ENCODE assay signal across 8 mouse cellular contexts in the genomic region with DNA sequence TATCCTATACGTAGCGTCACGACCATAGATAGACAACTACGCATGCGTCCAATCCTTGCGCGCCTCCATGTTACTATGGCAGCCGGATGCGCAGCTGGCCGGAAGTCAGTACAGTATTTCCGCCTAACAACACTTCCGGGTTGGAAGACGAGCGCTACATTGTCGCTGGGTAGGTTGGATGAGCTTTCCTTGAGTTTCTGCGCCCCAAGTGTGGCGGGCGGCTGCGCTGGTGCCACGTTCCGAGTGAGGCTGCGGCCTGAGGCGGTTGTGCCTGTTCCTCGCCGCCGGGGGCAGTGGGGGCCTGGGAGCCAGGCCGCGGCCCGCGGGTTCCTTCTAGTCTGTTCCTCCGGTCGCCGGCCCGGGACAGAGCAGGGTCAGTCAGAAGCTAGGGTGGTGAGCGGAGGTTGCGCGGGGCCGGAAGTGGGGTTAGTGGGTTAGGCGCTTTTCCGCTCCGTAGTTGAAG. TPM values are rescaled to one million over a fixed set of nuclear protein-coding genes. Genes with fewer than 3 reads are reported as not detected.
DNase-seq lines count a peak whose midpoint lies in the region; ATAC-seq and TF ChIP-seq lines count a peak whose summit lies in the region.

A gene (plus strand): TSS at position 128 of the 463 bp plus-strand sequence.

- peaks cover 6% of the 10 kb centered on the region; the same call in 1 of the 2 replicates for H3K36me3 ChIP-seq in embryonic facial prominence, embryonic 15.5 days
- H3K36me3 ChIP-seq in kidney, embryonic 15.5 days, result no peaks in the 10 kb centered on the region

- peak within 1 kb of the TSS; percentile 95 for H3K4me3 ChIP-seq in bone marrow, adult 2 months (replicated peaks; ENCODE audit: control insufficient read depth, low read depth, low read length)
- peak within 1 kb of the TSS; percentile 97 for H3K4me3 ChIP-seq in embryonic facial prominence, embryonic 15.5 days (replicated peaks)
- peak within 1 kb of the TSS; percentile 75 for H3K4me3 ChIP-seq in kidney, embryonic 15.5 days (replicated peaks)

- peak; percentile 57; the same call in 1 of the 2 replicates for TF ChIP-seq POLR2A in bone marrow, adult 2 months (IDR thresholded peaks at IDR 0.05; ENCODE audit: borderline replicate concordance, control insufficient read depth, low read depth, low read length)

- WGBS in bone marrow, adult 2 months, result under 1% methylated on average over 41 of the region's 41 CpGs
- under 1% methylated on average over 41 of the region's 41 CpGs for WGBS in embryonic facial prominence, embryonic 15.5 days
- under 1% methylated on average over 41 of the region's 41 CpGs for WGBS in kidney, embryonic 15.5 days

- DNase-seq in 416B (ENCODE audit: low read depth) (peak; percentile 97), liver (peak; percentile 89)
- peak; percentile 90 to 91 for DNase-seq in heart, adult 9 months (ENCODE audit: low spot score in 2 of 2)
- DNase-seq in spleen, postnatal 4 days (ENCODE audit: low spot score in 2 of 2), result peak; percentile 87 to 91

- no peak for TF ChIP-seq CTCF in bone marrow, adult 2 months (IDR thresholded peaks at IDR 0.05; ENCODE audit: control insufficient read depth, insufficient read depth, low read length)

- no peaks in the 10 kb centered on the region for H3K9me3 ChIP-seq in embryonic facial prominence, embryonic 15.5 days (replicated peaks)
- no peaks in the 10 kb centered on the region for H3K9me3 ChIP-seq in kidney, embryonic 15.5 days (replicated peaks)

- peak within 1 kb of the TSS; percentile 67 for H3K4me2 ChIP-seq in embryonic facial prominence, embryonic 15.5 days (replicated peaks)
- peak within 1 kb of the TSS; percentile 67 for H3K4me2 ChIP-seq in kidney, embryonic 15.5 days

- H3K9ac ChIP-seq in embryonic facial prominence, embryonic 15.5 days, result peak within 1 kb of the TSS; percentile 62
- peak within 1 kb of the TSS; percentile 56 for H3K9ac ChIP-seq in kidney, embryonic 15.5 days

- H3K27me3 ChIP-seq in embryonic facial prominence, embryonic 15.5 days, result peaks cover 24% of the 10 kb centered on the region
- peaks cover 31% of the 10 kb centered on the region for H3K27me3 ChIP-seq in kidney, embryonic 15.5 days

- H3K27ac ChIP-seq in bone marrow, adult 2 months (ENCODE audit: control insufficient read depth, insufficient read depth, low read depth, low read length, poor library complexity), result peak within 1 kb of the TSS; percentile 96
- peak within 1 kb of the TSS; percentile 97 for H3K27ac ChIP-seq in embryonic facial prominence, embryonic 15.5 days (replicated peaks)
- peak within 1 kb of the TSS; percentile 97 for H3K27ac ChIP-seq in kidney, embryonic 15.5 days

- no peaks in the 10 kb centered on the region for H3K4me1 ChIP-seq in bone marrow, adult 2 months (ENCODE audit: control insufficient read depth, insufficient read depth, low read length)
- H3K4me1 ChIP-seq in embryonic facial prominence, embryonic 15.5 days, result peaks cover 12% of the 10 kb centered on the region
- peaks cover 13% of the 10 kb centered on the region for H3K4me1 ChIP-seq in kidney, embryonic 15.5 days

- peak; percentile 90 for ATAC-seq in embryonic facial prominence, embryonic 15.5 days (ENCODE audit: insufficient number of reproducible peaks, low FRiP score, low TSS enrichment, low read depth)
- peak; percentile 94 for ATAC-seq in kidney, embryonic 15.5 days (replicated peaks; ENCODE audit: low FRiP score)
- peak; percentile 96 for ATAC-seq in monocyte, adult 5-6 weeks (replicated peaks; ENCODE audit: insufficient number of reproducible peaks, low FRiP score, low TSS enrichment, poor library complexity, severe bottlenecking)

RNA-seq across cellular contexts. Expression of the gene that starts here (rescaled TPM):
- polyA plus RNA-seq in bone marrow, adult 2 months (2011; ENCODE audit: insufficient read depth, insufficient read length, low replicate concordance, missing spikeins), result 7.4 and 18.1 TPM in 2 replicates
- 11.5 and 12.5 TPM in 2 replicates for polyA plus RNA-seq in embryonic facial prominence, embryonic 15.5 days (2015; fragmentation: Nextera tagmentation; extraction: Ambion mirVana)
- 11.5 and 11.7 TPM in 2 replicates for polyA plus RNA-seq in kidney, embryonic 15.5 days (2015; fragmentation: Nextera tagmentation; extraction: Ambion mirVana)
- total RNA-seq in monocyte, adult 5-6 weeks (2017), result 20.0 to 44.0 TPM (median 29.0 TPM) in 3 replicates

Comparison
In these comparisons a context has a peak if more than half of its experiments do, and no peak if none do; other contexts are left out.
1. Peak in every context shown above with its lines: DNase-seq, ATAC-seq, H3K4me3 ChIP-seq and H3K27ac ChIP-seq.